Mouse (Mus musculus): ENCODE measurements around the gene Gas2. TPM values are rescaled to one million over a fixed set of nuclear protein-coding genes. Genes with fewer than 3 reads are reported as not detected.

Gene Gas2
- polyA plus RNA-seq, 1 experiment from 2014 or later = 176 TPM

DNA sequence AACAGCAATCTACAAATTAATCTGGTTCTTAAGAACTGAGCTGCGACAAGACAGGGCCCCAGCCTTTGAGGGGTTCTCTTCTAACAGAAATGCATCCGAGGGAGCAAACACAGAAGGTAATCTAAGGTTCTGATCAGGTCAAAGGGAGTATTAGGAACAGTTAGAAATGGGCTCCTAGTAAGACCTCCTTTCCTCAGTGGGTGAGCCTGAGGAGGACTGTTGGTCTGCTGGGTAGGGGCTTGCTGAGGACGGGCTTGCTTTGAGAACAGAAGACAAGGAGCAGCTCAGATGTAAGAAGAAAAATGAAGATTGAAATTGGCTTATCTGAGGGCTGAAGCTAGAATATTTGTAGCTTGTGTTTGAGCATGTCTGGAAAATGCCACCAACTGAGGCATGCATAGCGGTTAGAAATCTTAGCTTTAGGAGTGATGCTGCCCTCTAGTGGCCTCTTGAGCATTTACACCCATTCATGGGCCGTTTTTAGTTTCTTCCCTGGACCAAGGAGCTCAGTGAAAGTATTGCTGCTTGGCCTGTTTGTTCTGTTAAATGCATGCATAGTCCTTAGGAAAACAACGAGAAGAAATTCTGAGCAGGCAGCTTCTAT, 110.5 kb downstream of the Gas2 start:
- H3K9ac ChIP-seq (replicated peaks) = no peak overlapping the region
- no peak overlapping the region for H3K4me2 ChIP-seq
- peaks cover 37% of the 10 kb centered on the region for H3K4me1 ChIP-seq (replicated peaks)
- peaks cover 19% of the 10 kb centered on the region for H3K36me3 ChIP-seq
- ATAC-seq (ENCODE audit: insufficient number of reproducible peaks, insufficient read depth, low FRiP score, low TSS enrichment, low read depth) = no peak
- no peaks in the 10 kb centered on the region for H3K27me3 ChIP-seq
- WGBS = 33% methylated on average over 6 of the region's 6 CpGs
- peak overlapping the region; percentile 53; the same call in 1 of the 2 replicates for H3K27ac ChIP-seq
- H3K9me3 ChIP-seq = no peaks in the 10 kb centered on the region
- no peak overlapping the region for H3K4me3 ChIP-seq (replicated peaks)

DNA sequence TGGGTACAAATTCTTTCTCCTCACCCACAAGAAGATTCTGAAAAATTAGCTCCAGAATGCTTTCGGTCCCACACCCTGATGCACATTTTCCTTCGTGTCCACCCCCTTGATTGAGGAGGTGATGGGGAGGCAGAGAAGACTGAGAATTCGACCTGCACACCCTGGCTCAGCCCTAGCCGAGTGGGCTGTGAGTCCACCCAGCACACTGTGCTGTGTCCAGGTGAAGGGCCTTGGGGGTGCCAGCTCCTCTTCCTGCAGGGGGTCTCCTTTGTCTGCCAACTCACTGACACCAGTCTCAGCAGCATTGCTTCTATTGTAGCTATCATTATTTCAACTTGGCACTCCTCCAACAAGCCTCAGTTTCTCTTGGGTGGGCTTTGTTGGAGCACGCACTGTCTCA, 111.3 kb downstream of the Gas2 start:
- H3K9me3 ChIP-seq = no peaks in the 10 kb centered on the region
- ATAC-seq (ENCODE audit: insufficient number of reproducible peaks, insufficient read depth, low FRiP score, low TSS enrichment, low read depth) = no peak
- H3K9ac ChIP-seq (replicated peaks) = no peak overlapping the region
- H3K27ac ChIP-seq = no peak overlapping the region
- H3K27me3 ChIP-seq = no peaks in the 10 kb centered on the region
- peaks cover 15% of the 10 kb centered on the region; the same call in 1 of the 2 replicates for H3K36me3 ChIP-seq
- H3K4me1 ChIP-seq (replicated peaks) = peaks cover 37% of the 10 kb centered on the region
- WGBS = 70% methylated on average over 5 of the region's 5 CpGs
- H3K4me3 ChIP-seq (replicated peaks) = no peak overlapping the region
- no peak overlapping the region for H3K4me2 ChIP-seq

DNA sequence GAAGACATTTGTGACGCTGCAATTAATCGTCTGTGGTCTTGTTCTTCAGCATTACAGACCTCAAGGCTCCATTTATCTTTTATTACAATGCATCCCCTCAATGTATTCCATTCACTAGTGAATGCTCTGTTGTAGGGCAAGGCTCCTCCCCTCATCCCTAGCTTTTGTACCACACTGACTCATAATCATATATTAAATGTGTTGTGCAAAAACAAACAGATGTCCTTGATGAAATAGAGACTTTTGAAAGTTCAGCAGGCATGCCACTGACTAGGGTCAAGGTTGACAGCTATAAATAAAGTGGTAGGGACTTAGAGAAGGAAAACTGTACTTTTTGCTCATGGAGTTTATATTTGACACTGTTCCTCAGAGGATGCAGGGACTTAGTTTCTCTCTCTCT, 111.7 kb downstream of the Gas2 start:
- Histone ChIP-seq H3K36me3 (peaks cover 15% of the 10 kb centered on the region; the same call in 1 of the 2 replicates), H3K27ac (no peak overlapping the region), H3K27me3 (no peaks in the 10 kb centered on the region), H3K4me2 (no peak overlapping the region), H3K4me1 (replicated peaks) (peaks cover 33% of the 10 kb centered on the region), H3K4me3 (replicated peaks) (no peak overlapping the region), H3K9me3 (no peaks in the 10 kb centered on the region), H3K9ac (replicated peaks) (no peak overlapping the region)
- WGBS = 77% methylated on average over 2 of the region's 2 CpGs
- ATAC-seq (ENCODE audit: insufficient number of reproducible peaks, insufficient read depth, low FRiP score, low TSS enrichment, low read depth) = no peak

DNA sequence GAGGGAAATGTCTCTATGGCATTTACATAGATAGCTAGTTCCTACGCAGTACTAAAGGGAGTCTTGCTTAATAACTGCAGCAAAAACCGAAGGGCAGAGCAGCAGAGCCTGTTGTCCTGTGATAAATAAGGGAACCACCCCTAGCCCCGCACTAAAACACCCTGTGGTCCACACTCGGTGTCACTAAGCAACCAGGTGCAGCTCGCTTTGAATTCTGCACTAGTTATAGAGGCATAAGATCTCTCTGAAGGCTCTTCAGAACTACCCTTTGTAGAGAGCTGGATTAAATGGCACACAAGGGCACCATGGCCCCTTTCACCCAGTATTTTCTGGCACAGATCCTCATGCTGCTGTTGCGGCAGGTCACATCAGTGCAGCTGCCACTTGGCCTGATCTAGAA, 113.4 kb downstream of the Gas2 start:
- Histone ChIP-seq H3K4me3 (replicated peaks) (no peak overlapping the region), H3K9me3 (no peaks in the 10 kb centered on the region), H3K27ac (peak overlapping the region; percentile 35; the same call in 1 of the 2 replicates), H3K36me3 (peaks cover 16% of the 10 kb centered on the region; the same call in 1 of the 2 replicates), H3K4me1 (replicated peaks) (peaks cover 22% of the 10 kb centered on the region), H3K27me3 (no peaks in the 10 kb centered on the region), H3K9ac (replicated peaks) (no peak overlapping the region), H3K4me2 (no peak overlapping the region)
- 73% methylated on average over 6 of the region's 6 CpGs for WGBS
- ATAC-seq (ENCODE audit: insufficient number of reproducible peaks, insufficient read depth, low FRiP score, low TSS enrichment, low read depth) = no peak

DNA sequence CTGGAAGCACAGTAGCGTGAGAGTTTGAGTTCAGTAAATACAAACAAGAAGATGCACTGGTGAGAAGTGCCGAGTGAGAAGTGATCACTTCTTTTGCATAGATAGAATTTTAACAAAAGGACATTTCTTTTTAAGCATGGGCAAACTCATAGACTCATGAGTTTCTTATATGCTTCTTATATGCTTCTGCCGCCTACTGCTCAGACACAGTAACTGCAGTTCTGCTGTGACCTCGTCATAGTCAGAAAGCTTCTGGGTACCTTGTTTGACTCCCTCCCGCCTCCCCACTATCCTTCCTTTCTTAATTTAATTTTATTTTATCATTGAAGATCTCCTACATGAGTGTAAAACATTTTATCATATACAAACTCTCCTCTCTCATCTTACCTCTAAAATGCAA, 117.5 kb downstream of the Gas2 start:
- Histone ChIP-seq H3K27ac (no peak overlapping the region), H3K9ac (replicated peaks) (no peak overlapping the region), H3K9me3 (no peaks in the 10 kb centered on the region), H3K36me3 (peaks cover 18% of the 10 kb centered on the region; the same call in 1 of the 2 replicates), H3K27me3 (no peaks in the 10 kb centered on the region), H3K4me3 (replicated peaks) (no peak overlapping the region), H3K4me2 (no peak overlapping the region), H3K4me1 (replicated peaks) (peaks cover 8% of the 10 kb centered on the region; the same call in 1 of the 2 replicates)
- no peak for ATAC-seq (ENCODE audit: insufficient number of reproducible peaks, insufficient read depth, low FRiP score, low TSS enrichment, low read depth)
- WGBS = 44% methylated on average over 5 of the region's 5 CpGs

DNA sequence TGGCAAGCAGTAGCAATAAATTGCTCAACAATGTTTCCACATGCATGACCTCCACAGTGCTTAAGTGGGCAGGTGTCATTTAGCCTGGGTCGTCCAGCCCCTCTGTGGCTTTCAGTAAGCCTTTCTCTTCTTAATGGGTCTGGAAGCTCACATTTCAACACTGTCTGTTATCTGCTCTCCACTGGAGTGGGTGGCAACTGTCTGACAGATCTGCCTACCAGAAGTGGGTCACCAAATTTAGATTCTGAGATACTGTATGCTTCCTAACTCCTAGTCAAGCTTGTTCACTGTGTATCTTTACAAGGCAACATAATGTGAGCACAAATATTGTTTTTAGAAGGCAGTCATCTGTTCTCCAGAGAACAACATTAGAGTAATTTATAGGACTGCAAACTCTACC, 120.5 kb downstream of the Gas2 start:
- WGBS = 17% methylated on average over 1 of the region's 1 CpGs
- no peak overlapping the region for H3K27ac ChIP-seq
- no peaks in the 10 kb centered on the region for H3K4me1 ChIP-seq (replicated peaks)
- no peaks in the 10 kb centered on the region for H3K27me3 ChIP-seq
- H3K4me3 ChIP-seq (replicated peaks) = no peak overlapping the region
- no peak for ATAC-seq (ENCODE audit: insufficient number of reproducible peaks, insufficient read depth, low FRiP score, low TSS enrichment, low read depth)
- no peak overlapping the region for H3K4me2 ChIP-seq
- no peak overlapping the region for H3K9ac ChIP-seq (replicated peaks)
- H3K9me3 ChIP-seq = no peaks in the 10 kb centered on the region
- H3K36me3 ChIP-seq = peaks cover 12% of the 10 kb centered on the region; the same call in 1 of the 2 replicates

DNA sequence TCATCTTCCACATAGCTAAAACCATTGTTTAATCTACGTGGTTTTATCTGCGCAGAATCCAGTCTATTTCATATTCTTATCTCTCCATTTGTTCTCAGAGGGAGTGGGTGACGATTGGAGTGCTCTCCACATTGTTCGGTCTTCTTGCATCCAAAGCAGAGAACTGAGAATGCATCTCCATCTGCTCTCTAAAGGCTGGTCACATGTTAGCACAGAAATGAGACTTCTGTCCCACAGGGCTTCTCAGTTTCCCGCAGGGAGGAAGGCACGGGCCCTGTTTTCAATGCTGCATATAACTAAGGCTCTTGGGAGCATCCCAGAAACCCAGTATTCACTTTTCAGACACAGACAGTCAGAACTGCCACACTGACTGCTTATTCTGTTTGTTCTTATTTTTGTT, 123.9 kb downstream of the Gas2 start:
- H3K27me3 ChIP-seq = no peaks in the 10 kb centered on the region
- H3K4me1 ChIP-seq (replicated peaks) = no peaks in the 10 kb centered on the region
- no peak overlapping the region for H3K4me2 ChIP-seq
- peaks cover 6% of the 10 kb centered on the region; the same call in 1 of the 2 replicates for H3K36me3 ChIP-seq
- H3K9me3 ChIP-seq = no peaks in the 10 kb centered on the region
- no peak for ATAC-seq (ENCODE audit: insufficient number of reproducible peaks, insufficient read depth, low FRiP score, low TSS enrichment, low read depth)
- 84% methylated on average over 6 of the region's 6 CpGs for WGBS
- H3K27ac ChIP-seq = no peak overlapping the region
- no peak overlapping the region for H3K9ac ChIP-seq (replicated peaks)
- H3K4me3 ChIP-seq (replicated peaks) = no peak overlapping the region

DNA sequence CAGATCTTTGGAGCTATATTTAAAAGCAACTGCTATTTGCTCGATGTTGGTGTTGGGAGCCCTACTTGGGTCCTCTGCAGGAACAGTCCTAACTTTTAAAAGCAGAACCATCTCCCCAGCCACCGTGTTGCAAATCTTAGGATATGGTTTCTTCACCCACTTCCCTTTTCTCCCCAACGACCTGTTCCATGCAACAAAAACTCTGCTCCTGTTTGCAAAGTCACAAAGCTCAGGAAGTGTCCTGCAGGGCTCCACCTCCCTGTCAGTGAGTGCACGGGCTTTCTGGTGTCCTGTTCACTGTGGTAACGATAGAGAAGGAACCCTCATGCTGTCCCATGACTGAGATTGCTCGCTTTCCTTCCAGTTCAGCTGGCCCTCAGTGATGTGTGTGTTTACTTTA, 125.1 kb downstream of the Gas2 start:
- no peaks in the 10 kb centered on the region for H3K9me3 ChIP-seq
- no peak overlapping the region for H3K9ac ChIP-seq (replicated peaks)
- no peak for ATAC-seq (ENCODE audit: insufficient number of reproducible peaks, insufficient read depth, low FRiP score, low TSS enrichment, low read depth)
- WGBS = 65% methylated on average over 6 of the region's 6 CpGs
- no peak overlapping the region for H3K4me3 ChIP-seq (replicated peaks)
- H3K36me3 ChIP-seq = peaks cover 5% of the 10 kb centered on the region; the same call in 1 of the 2 replicates
- no peaks in the 10 kb centered on the region for H3K27me3 ChIP-seq
- H3K27ac ChIP-seq = no peak overlapping the region
- no peaks in the 10 kb centered on the region for H3K4me1 ChIP-seq (replicated peaks)
- H3K4me2 ChIP-seq = no peak overlapping the region

DNA sequence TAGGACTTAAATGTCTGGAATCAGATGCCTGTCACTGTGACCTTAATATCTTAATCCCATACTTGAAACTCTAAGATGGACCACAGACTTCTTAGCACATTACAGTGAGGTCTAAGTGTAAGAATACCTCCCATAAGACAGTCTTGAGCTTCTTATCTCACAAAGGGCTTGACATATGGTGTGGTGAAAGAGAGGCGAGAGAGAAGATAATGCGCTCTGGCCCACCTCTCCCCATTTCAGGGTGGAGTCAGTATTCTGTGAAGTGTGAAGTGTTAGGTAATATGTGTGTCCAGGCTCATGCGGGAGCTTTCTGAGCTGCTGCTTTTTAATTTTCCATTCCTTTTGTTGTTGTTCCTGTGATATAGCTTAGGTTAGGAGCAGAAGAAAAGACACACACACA, 129.2 kb downstream of the Gas2 start:
- Histone ChIP-seq H3K9me3 (no peaks in the 10 kb centered on the region), H3K4me3 (replicated peaks) (no peak overlapping the region), H3K9ac (replicated peaks) (no peak overlapping the region), H3K27ac (no peak overlapping the region), H3K36me3 (peaks cover 12% of the 10 kb centered on the region), H3K27me3 (no peaks in the 10 kb centered on the region), H3K4me1 (replicated peaks) (no peaks in the 10 kb centered on the region), H3K4me2 (no peak overlapping the region)
- 96% methylated on average over 3 of the region's 3 CpGs for WGBS
- ATAC-seq (ENCODE audit: insufficient number of reproducible peaks, insufficient read depth, low FRiP score, low TSS enrichment, low read depth) = no peak

DNA sequence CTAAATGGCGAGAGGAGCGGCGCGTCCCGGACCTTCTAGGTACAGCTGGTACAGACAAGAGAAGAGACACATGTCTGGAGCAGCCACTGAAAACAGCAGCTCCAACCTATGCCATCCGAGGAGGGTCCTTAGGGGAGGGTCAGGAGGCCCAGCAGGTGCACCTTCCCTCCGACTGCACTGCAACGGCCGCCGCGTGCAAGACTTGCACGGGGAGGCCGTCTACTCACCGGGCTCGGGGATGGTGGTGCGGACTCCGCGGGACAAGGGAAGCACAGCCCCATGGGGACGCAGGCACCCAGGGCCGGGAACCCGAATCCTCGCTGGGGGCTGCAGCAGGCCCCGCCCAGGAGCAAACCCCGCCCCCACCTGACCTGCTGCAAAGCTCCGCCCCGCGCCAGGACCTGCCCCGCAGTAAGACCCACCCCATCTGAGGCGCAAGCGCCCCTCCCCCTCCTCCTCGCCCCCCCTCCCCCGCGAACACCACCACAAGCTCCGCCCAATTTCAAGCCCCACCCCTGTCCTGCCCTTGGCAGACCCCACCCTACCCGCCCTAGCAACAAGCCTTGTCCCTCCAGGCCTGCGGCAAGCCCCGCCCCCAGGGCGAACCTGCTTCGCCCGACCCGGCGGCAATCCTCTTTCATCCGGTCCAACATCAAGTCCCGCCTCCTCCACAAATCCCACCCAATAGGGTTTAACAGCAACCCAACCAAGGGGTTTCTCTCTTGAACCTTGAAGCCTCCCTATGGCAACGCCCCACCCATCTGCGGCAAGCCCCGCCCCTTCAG, 143.9 kb downstream of the Gas2 start, which contains the start of gene Svip:
Gene Svip (minus strand): TSS at position 508 of the 785 bp plus-strand sequence.
- Histone ChIP-seq H3K9ac (replicated peaks) (peak within 1 kb of the TSS; percentile 42; the same call in 1 of the 2 replicates), H3K4me3 (replicated peaks) (peak within 1 kb of the TSS; percentile 55), H3K27ac (no peak within 1 kb of the TSS), H3K4me2 (peak within 1 kb of the TSS; percentile 86), H3K27me3 (peaks cover 32% of the 10 kb centered on the region), H3K4me1 (replicated peaks) (no peaks in the 10 kb centered on the region), H3K36me3 (no peaks in the 10 kb centered on the region), H3K9me3 (no peaks in the 10 kb centered on the region)
- WGBS = 1% methylated on average over 41 of the region's 47 CpGs
- peak; percentile 95 for ATAC-seq (ENCODE audit: insufficient number of reproducible peaks, insufficient read depth, low FRiP score, low TSS enrichment, low read depth)

DNA sequence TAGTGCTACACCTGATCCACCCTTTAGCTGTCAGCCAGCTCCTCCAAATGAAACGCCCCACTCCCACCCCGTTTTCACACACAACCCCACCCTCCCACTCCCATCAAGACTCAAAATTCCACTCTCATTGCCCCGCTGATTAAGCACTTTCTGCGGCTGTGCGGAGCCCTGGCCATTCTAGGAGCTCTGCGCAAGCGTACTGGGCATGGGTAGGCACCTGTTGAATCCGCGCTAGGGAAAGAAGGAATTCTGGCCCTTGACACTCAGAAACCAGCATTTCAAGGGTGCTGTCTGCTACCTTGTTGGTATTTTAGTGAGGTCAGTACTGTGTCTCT, 144.4 kb downstream of the Gas2 start:
- WGBS = 2% methylated on average over 9 of the region's 9 CpGs
- Histone ChIP-seq H3K27me3 (peaks cover 32% of the 10 kb centered on the region), H3K36me3 (no peaks in the 10 kb centered on the region), H3K9ac (replicated peaks) (no peak overlapping the region), H3K4me2 (peak overlapping the region; percentile 86), H3K27ac (no peak overlapping the region), H3K9me3 (no peaks in the 10 kb centered on the region), H3K4me3 (replicated peaks) (peak overlapping the region; percentile 55), H3K4me1 (replicated peaks) (no peaks in the 10 kb centered on the region)
- ATAC-seq (ENCODE audit: insufficient number of reproducible peaks, insufficient read depth, low FRiP score, low TSS enrichment, low read depth) = no peak

Measured in limb, embryonic 12.5 days (tissue).